Mouse (Mus musculus): ENCODE measurements around the gene Il18r1. TPM values are rescaled to one million over a fixed set of nuclear protein-coding genes. Genes with fewer than 3 reads are reported as not detected.

Gene Il18r1
- polyA plus RNA-seq, 1 experiment from 2014 or later: not detected

DNA sequence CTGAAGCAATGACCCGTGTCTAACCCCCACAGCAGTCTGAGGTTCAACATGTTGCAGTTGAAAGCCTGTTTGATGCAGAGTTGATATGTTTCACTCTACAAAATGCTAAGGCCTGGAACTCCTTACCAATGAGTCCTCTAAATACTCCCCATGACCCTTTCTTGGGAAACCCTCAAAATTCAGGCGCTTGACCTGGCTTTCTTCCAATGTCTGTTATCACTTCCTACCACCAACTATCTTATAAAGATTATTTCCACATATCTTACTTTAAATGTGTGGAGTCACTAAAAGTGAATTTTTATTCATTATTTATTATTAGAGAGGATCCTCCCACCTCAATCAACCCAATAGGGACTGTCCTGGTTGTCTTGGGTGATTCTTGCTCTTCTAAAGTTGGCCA is 33.2 kb upstream of the Il18r1 start:
- H3K4me2 ChIP-seq: no peak overlapping the region
- H3K27ac ChIP-seq (ENCODE audit: low read depth, low read length): no peak overlapping the region
- no peak overlapping the region for H3K4me3 ChIP-seq (ENCODE audit: low read depth, low read length)
- WGBS (ENCODE audit: insufficient replicate concordance): 69% methylated on average over 2 of the region's 2 CpGs
- no peaks in the 10 kb centered on the region for H3K36me3 ChIP-seq (ENCODE audit: control insufficient read depth, insufficient read depth, low read length)
- no peak overlapping the region for H3K9ac ChIP-seq (ENCODE audit: low read depth, low read length)
- no peak for ATAC-seq (replicated peaks; ENCODE audit: insufficient number of reproducible peaks, low FRiP score, low TSS enrichment)
- no peaks in the 10 kb centered on the region for H3K9me3 ChIP-seq (replicated peaks; ENCODE audit: control insufficient read depth, low read length)
- no peaks in the 10 kb centered on the region for H3K4me1 ChIP-seq (ENCODE audit: control insufficient read depth, insufficient read depth, low read length)
- H3K27me3 ChIP-seq (ENCODE audit: control insufficient read depth, insufficient read depth, low read length): no peaks in the 10 kb centered on the region

DNA sequence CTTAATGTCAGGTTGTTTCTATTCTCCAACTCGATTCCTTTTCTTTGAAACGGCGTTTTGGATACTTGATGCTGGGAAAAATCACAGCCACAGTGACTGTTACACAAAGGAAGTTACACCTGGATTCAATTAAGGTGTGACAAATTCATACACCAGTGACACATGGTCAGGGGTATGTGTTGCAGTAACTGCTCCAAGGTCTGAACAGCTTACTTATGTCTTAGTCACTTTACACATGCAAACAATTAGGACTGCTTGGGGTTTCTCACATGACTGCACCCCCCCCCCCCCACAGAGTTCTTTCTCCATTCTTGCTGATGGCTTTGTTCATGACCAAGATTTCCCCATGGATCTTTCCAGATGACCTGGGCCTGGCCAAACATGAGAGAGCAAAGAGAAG is 29.4 kb upstream of the Il18r1 start:
- ATAC-seq (replicated peaks; ENCODE audit: insufficient number of reproducible peaks, low FRiP score, low TSS enrichment): no peak
- WGBS (ENCODE audit: insufficient replicate concordance): 76% methylated on average over 3 of the region's 3 CpGs

DNA sequence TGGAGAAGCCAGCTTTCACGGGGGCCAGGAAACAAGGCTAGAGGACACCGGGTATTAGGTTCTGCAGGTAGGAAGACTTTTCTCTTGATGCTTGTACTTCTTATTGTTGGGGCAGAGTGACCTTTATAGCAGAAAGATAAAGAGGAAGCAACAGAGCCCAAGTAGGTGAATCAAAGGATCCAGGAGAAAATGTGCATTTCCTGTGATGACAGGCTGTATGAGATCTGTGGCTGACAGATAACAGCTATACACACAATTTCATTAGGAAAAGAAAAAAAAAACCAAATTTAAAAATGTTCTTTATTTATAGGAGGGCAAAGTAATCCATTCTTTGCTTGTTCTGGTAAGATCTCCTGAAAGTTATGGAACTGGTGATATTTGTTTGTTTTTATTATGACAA is 28.0 kb upstream of the Il18r1 start:
- 70% methylated on average over 2 of the region's 2 CpGs for WGBS (ENCODE audit: insufficient replicate concordance)
- no peak overlapping the region for H3K4me2 ChIP-seq
- no peak overlapping the region for H3K4me3 ChIP-seq (ENCODE audit: low read depth, low read length)
- no peaks in the 10 kb centered on the region for H3K27me3 ChIP-seq (ENCODE audit: control insufficient read depth, insufficient read depth, low read length)
- no peaks in the 10 kb centered on the region for H3K36me3 ChIP-seq (ENCODE audit: control insufficient read depth, insufficient read depth, low read length)
- H3K9me3 ChIP-seq (replicated peaks; ENCODE audit: control insufficient read depth, low read length): no peaks in the 10 kb centered on the region
- H3K27ac ChIP-seq (ENCODE audit: low read depth, low read length): no peak overlapping the region
- no peak for ATAC-seq (replicated peaks; ENCODE audit: insufficient number of reproducible peaks, low FRiP score, low TSS enrichment)
- H3K4me1 ChIP-seq (ENCODE audit: control insufficient read depth, insufficient read depth, low read length): no peaks in the 10 kb centered on the region
- H3K9ac ChIP-seq (ENCODE audit: low read depth, low read length): no peak overlapping the region

More for the DNA sequence above, 29.4 kb upstream of the Il18r1 start:
- no peaks in the 10 kb centered on the region for H3K9me3 ChIP-seq (replicated peaks; ENCODE audit: control insufficient read depth, low read length)
- no peaks in the 10 kb centered on the region for H3K27me3 ChIP-seq (ENCODE audit: control insufficient read depth, insufficient read depth, low read length)
- no peak overlapping the region for H3K4me2 ChIP-seq
- H3K9ac ChIP-seq (ENCODE audit: low read depth, low read length): no peak overlapping the region
- no peak overlapping the region for H3K4me3 ChIP-seq (ENCODE audit: low read depth, low read length)
- no peaks in the 10 kb centered on the region for H3K4me1 ChIP-seq (ENCODE audit: control insufficient read depth, insufficient read depth, low read length)
- no peaks in the 10 kb centered on the region for H3K36me3 ChIP-seq (ENCODE audit: control insufficient read depth, insufficient read depth, low read length)
- H3K27ac ChIP-seq (ENCODE audit: low read depth, low read length): no peak overlapping the region

DNA sequence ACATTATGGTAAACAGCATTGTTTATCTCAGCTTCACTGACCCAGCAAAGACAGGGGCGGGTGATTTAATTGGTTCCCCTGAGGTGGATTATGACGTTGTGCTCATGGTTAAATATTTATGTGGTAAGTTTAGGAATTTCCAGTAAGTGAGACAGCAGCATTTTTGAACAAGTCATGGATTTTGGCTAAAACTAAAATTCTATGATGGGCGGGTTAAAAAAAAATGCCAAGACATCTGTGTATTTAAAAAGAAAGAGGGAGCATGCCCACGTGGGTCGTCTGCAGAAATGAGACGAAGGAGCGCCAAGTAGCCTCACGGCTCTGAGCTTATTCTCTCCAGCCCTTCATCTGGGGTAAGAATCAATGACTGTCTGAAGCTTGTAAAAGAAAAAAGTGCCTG is 25.8 kb upstream of the Il18r1 start:
- WGBS (ENCODE audit: insufficient replicate concordance): 80% methylated on average over 8 of the region's 8 CpGs
- no peaks in the 10 kb centered on the region for H3K4me1 ChIP-seq (ENCODE audit: control insufficient read depth, insufficient read depth, low read length)
- H3K27ac ChIP-seq (ENCODE audit: low read depth, low read length): no peak overlapping the region
- H3K27me3 ChIP-seq (ENCODE audit: control insufficient read depth, insufficient read depth, low read length): no peaks in the 10 kb centered on the region
- H3K4me2 ChIP-seq: no peak overlapping the region
- no peaks in the 10 kb centered on the region for H3K36me3 ChIP-seq (ENCODE audit: control insufficient read depth, insufficient read depth, low read length)
- no peak for ATAC-seq (replicated peaks; ENCODE audit: insufficient number of reproducible peaks, low FRiP score, low TSS enrichment)
- H3K4me3 ChIP-seq (ENCODE audit: low read depth, low read length): no peak overlapping the region
- no peaks in the 10 kb centered on the region for H3K9me3 ChIP-seq (replicated peaks; ENCODE audit: control insufficient read depth, low read length)
- H3K9ac ChIP-seq (ENCODE audit: low read depth, low read length): no peak overlapping the region

DNA sequence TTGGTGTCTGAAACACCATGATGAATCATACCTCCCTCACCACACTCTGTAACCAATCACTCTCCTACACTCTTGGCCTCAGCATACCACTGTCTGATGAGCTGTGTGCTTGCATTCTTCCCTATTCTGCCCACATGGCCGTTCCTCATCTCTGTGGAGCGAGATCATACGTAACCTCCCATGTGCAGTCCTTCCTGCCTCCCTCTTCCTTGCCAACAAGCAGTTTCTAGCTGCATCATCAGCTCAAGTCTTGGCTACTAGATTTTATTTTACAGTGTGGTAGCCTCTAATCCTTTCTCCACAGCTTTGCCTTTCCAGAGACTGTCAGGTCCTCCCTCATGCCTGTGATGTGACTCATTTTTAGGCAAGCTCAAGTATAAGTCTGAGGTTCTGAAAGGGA is 20.6 kb upstream of the Il18r1 start:
- Histone ChIP-seq H3K4me1 (ENCODE audit: control insufficient read depth, insufficient read depth, low read length) (no peaks in the 10 kb centered on the region), H3K9me3 (replicated peaks; ENCODE audit: control insufficient read depth, low read length) (no peaks in the 10 kb centered on the region), H3K4me2 (no peak overlapping the region), H3K27me3 (ENCODE audit: control insufficient read depth, insufficient read depth, low read length) (no peaks in the 10 kb centered on the region), H3K27ac (ENCODE audit: low read depth, low read length) (no peak overlapping the region), H3K9ac (ENCODE audit: low read depth, low read length) (no peak overlapping the region), H3K4me3 (ENCODE audit: low read depth, low read length) (no peak overlapping the region), H3K36me3 (ENCODE audit: control insufficient read depth, insufficient read depth, low read length) (no peaks in the 10 kb centered on the region)
- 73% methylated on average over 3 of the region's 3 CpGs for WGBS (ENCODE audit: insufficient replicate concordance)
- ATAC-seq (replicated peaks; ENCODE audit: insufficient number of reproducible peaks, low FRiP score, low TSS enrichment): no peak

DNA sequence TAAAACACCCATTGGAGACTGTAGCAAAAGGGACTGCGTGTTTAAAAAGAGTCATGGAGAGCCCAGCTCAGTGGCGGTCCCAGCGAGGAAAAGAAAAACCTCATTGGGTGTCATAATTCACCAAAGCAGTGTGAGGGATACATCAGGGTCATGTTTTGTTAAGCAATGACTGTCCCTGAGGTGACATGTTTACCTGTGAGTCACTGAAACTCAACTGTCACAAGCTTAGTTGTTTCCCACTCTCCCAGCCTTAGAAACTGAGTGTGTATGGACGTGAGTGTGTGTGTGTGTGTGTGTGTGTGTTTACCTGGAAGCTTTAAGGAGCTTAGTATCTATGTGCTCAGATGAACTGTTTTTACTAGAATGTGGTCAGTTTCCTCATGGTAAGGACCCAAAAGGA is 2.0 kb downstream of the Il18r1 start:
- Histone ChIP-seq H3K4me1 (ENCODE audit: control insufficient read depth, insufficient read depth, low read length) (no peaks in the 10 kb centered on the region), H3K4me3 (ENCODE audit: low read depth, low read length) (no peak overlapping the region), H3K27ac (ENCODE audit: low read depth, low read length) (no peak overlapping the region), H3K9me3 (replicated peaks; ENCODE audit: control insufficient read depth, low read length) (no peaks in the 10 kb centered on the region), H3K9ac (ENCODE audit: low read depth, low read length) (no peak overlapping the region), H3K27me3 (ENCODE audit: control insufficient read depth, insufficient read depth, low read length) (no peaks in the 10 kb centered on the region), H3K4me2 (no peak overlapping the region), H3K36me3 (ENCODE audit: control insufficient read depth, insufficient read depth, low read length) (no peaks in the 10 kb centered on the region)
- 85% methylated on average over 4 of the region's 4 CpGs for WGBS (ENCODE audit: insufficient replicate concordance)
- no peak for ATAC-seq (replicated peaks; ENCODE audit: insufficient number of reproducible peaks, low FRiP score, low TSS enrichment)

DNA sequence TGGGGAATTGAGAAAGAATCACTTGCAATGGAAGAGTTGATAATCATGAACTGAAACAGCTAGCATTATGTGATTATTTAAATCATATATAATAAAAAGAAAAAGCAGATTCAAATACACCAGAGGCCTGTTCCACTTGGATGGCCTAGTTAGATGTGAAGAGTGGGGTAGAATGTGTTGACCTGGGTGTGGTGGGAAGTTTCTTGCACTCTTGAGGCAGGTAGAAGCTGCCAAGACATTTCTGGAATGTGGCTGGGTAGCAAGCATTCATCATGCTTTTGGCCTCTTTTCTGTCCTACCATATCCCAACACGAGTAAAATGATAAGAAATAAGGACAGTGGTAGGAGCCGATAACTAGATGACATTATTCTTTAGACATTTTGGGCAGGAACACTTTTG is 3.5 kb downstream of the Il18r1 start:
- Histone ChIP-seq H3K27ac (ENCODE audit: low read depth, low read length) (no peak overlapping the region), H3K9me3 (replicated peaks; ENCODE audit: control insufficient read depth, low read length) (no peaks in the 10 kb centered on the region), H3K9ac (ENCODE audit: low read depth, low read length) (no peak overlapping the region), H3K36me3 (ENCODE audit: control insufficient read depth, insufficient read depth, low read length) (no peaks in the 10 kb centered on the region), H3K4me2 (no peak overlapping the region), H3K27me3 (ENCODE audit: control insufficient read depth, insufficient read depth, low read length) (no peaks in the 10 kb centered on the region), H3K4me1 (ENCODE audit: control insufficient read depth, insufficient read depth, low read length) (no peaks in the 10 kb centered on the region), H3K4me3 (ENCODE audit: low read depth, low read length) (no peak overlapping the region)
- WGBS (ENCODE audit: insufficient replicate concordance): 61% methylated on average over 2 of the region's 2 CpGs
- ATAC-seq (replicated peaks; ENCODE audit: insufficient number of reproducible peaks, low FRiP score, low TSS enrichment): no peak

DNA sequence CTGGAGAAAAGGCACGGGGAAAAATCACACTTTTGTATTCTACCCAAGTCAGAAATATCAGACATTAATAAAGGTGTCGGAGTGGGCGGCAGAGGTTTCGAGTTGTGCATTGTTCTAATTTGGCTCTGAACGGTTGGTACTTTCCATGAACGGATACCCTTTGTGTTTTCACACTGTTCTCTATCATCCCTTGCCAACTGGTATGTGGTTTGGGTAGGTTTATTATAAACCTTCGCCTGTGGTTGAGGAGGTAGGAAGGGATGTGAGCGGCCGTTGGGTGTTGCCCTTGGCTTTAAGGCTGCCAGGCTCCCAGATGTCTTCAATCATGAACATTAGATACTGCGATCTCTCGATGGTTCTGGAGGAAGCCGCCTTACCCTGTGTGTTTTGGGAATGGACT is 4.5 kb downstream of the Il18r1 start:
- Histone ChIP-seq H3K36me3 (ENCODE audit: control insufficient read depth, insufficient read depth, low read length) (no peaks in the 10 kb centered on the region), H3K4me2 (no peak overlapping the region), H3K4me3 (ENCODE audit: low read depth, low read length) (no peak overlapping the region), H3K27ac (ENCODE audit: low read depth, low read length) (no peak overlapping the region), H3K4me1 (ENCODE audit: control insufficient read depth, insufficient read depth, low read length) (no peaks in the 10 kb centered on the region), H3K9ac (ENCODE audit: low read depth, low read length) (no peak overlapping the region), H3K27me3 (ENCODE audit: control insufficient read depth, insufficient read depth, low read length) (no peaks in the 10 kb centered on the region), H3K9me3 (replicated peaks; ENCODE audit: control insufficient read depth, low read length) (no peaks in the 10 kb centered on the region)
- WGBS (ENCODE audit: insufficient replicate concordance): 82% methylated on average over 12 of the region's 12 CpGs
- no peak for ATAC-seq (replicated peaks; ENCODE audit: insufficient number of reproducible peaks, low FRiP score, low TSS enrichment)

DNA sequence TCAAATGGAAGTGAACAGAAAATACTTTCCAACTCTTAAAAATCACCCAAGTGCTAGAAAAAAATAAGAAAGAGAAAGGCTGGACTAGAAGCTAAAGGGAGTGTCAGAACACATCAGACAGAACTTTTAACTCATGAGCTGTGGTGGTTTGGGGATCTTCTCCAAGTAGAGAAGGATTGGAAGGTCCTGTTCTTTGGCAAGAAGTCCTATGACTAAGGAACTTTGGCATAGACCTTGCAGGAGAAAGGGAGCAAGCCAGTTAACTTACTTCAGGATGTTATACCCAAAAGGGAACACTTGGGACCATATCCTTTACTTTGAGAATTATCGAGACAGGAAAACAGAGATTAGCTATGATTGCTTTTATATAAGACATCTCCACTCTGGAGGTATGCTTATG is 7.0 kb downstream of the Il18r1 start:
- ATAC-seq (replicated peaks; ENCODE audit: insufficient number of reproducible peaks, low FRiP score, low TSS enrichment): no peak
- no peak overlapping the region for H3K27ac ChIP-seq (ENCODE audit: low read depth, low read length)
- H3K4me2 ChIP-seq: no peak overlapping the region
- H3K9me3 ChIP-seq (replicated peaks; ENCODE audit: control insufficient read depth, low read length): no peaks in the 10 kb centered on the region
- no peaks in the 10 kb centered on the region for H3K4me1 ChIP-seq (ENCODE audit: control insufficient read depth, insufficient read depth, low read length)
- H3K27me3 ChIP-seq (ENCODE audit: control insufficient read depth, insufficient read depth, low read length): no peaks in the 10 kb centered on the region
- H3K4me3 ChIP-seq (ENCODE audit: low read depth, low read length): no peak overlapping the region
- WGBS (ENCODE audit: insufficient replicate concordance): 81% methylated on average over 1 of the region's 1 CpGs
- H3K36me3 ChIP-seq (ENCODE audit: control insufficient read depth, insufficient read depth, low read length): no peaks in the 10 kb centered on the region
- no peak overlapping the region for H3K9ac ChIP-seq (ENCODE audit: low read depth, low read length)

All from heart, embryonic 11.5 days (tissue).